Mouse (Mus musculus): Measurements from ENCODE around the gene Kctd8.

DNA sequence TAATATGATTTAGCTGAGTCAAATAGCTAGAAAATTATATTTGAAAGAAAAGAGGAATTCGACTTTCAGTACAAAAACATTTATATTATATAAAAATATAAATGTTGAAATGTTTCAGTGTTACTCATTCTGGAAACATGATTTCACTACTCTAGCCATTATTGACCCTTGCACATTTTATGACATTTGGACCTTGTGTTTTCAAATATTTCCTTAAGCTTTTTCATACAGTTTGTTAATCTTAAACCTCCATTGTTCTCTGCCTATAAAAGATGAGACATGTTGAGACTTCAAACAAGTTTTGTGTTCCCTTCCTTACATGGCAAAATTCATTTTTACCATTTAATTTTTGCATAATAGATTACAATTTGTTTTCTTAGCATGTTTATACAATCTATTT, 118.9 kb downstream of the Kctd8 start:
- no peak for TF ChIP-seq CTCF (IDR thresholded peaks at IDR 0.05; ENCODE audit: borderline replicate concordance, insufficient read depth, low read depth, low read length)
- TF ChIP-seq POLR2A (IDR thresholded peaks at IDR 0.05; ENCODE audit: borderline replicate concordance, insufficient read depth, low read length) = no peak
